Mouse (Mus musculus) R1 (cell line): ENCODE measurements at regions not wholly inside any gene's neighbourhood (a gene's known extent, or its start where the extent isn't known, plus 50 kb on each side); places are given as distances from the start of the nearest gene placed in this dataset.
A peak's percentile ranks its signal among the peaks of the same experiment; 100 is the strongest.

ENCODE experiments used
- DNase-seq: peaks from one replicate; pipeline ENCODE4 v3.0.0-alpha.2; 2018; ENCODE audit warnings: low read depth, low spot score

DNA sequence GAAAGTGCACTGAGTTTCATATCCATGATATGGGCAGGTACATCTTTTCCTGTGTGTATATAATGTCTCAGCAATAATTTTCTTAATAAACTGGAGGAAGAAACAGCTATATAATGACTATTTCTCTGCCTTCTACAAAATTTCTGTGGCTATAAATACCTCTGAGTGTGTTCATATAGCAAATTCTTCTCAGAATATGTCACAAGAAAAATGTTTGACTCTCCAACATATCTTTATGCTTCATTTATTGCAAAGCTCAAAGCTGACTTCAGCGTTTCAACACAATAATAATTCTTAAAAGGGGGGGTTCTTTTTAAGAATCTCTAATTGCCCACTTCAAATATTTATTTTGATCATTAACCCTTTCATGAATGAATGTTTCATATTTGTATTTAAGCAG, 310.0 kb upstream of the Paip1 start:
- DNase-seq: no peak

- no peak for DNase-seq
These were observed 288.0 kb upstream of the Paip1 start for GRCm38 (mm10) chr13:119140436-119140835.

DNA sequence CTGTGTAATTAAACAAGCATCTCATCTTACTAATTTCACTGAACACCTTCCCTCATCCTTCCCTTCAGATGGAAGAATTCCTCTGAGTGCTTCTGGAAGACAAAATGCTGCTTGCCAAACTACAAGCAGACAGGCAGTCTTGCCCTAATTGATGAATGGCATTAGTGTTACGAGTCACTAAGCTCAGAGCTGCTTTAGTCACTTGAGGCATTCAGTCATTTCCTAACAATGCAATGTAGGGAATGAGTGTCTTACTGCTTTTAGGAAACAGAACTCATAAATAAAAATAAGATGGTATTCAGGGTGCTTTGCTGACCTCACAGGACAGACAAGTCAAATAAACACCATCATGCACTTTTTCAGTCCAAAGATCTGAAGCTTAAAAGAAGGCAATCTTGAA, 285.1 kb upstream of the Paip1 start:
- no peak for DNase-seq

DNA sequence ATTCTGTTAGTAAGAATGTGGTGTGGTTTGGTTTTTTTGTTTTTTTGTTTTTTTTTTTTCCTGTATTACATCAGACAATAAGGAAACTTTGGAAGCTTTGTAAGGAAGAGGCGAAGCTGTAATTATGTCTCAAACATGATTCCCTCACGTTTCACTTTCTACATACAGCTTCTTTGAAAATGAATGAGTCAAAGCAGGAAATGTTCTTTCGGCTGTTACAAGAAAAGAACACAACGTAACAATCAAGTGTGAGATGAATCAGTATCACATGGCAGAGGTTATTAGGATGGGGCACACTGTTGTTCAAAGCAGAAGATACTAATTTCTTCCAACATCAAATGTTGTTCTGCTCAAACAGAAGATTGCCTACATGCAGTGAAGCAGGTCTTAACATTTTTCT, 282.7 kb upstream of the Paip1 start:
- no peak for DNase-seq

DNA sequence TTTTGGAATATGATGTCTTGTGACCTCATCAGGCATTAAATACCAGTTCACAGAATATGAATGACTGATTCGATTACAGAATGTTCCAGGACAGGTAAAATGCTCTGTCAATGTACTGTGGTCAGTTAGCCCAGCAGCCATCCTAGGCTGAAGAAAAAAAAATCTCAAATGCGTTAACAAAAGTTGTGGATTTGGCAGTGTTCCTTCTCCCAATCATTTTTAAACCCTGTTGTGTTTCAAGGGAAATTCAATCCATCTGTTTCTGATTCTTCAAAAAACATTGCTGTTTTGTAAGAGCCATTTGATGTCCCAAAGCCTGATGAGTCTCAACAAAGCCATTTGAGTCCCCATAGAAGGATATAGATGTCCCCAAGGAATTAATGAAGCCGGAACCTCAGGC, 280.7 kb upstream of the Paip1 start:
- no peak for DNase-seq

DNA sequence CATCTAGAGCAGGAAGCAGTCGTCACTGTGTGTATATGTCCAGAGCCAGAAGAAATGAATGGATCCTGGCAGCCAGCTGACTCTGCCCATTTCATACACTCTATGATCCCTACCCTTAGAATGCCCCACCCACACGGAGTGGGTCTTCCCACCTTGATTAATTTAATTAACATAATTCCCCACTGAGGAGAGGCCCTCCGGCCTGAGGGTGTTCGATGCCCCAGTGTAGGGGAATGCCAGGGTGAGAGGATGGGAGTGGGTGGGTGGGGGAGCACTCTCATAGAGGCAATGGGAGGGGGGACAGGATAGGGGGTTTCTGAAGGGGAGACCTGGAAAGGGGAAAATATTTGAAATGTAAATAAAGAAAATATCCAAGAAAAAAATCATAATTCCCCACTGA, 279.3 kb upstream of the Paip1 start:
- no peak for DNase-seq

- no peak for DNase-seq
These were observed 277.4 kb upstream of the Paip1 start for GRCm38 (mm10) chr13:119150847-119151548.

GRCm38 (mm10) chr13:119177753-119178152, 250.6 kb upstream of the Paip1 start:
- no peak for DNase-seq

DNA sequence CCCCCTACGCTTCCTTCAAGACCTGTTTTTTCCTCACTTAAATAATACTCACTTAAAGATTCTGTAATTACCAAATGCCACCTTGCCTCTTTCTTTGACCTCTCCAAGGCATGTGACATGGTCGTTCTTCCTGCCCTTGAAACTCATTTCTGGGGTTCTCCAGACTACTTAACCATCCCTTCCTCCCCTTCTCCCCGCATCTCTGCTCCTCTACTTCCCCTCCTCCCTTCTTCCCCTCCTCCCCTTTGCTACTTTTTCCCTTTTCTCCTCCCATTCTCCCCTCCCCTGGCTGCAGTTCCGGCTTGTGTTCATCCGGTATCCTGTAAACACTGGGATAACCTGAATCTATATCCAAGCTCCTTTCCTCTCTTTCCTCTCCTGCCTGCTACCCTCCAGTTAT, 250.2 kb upstream of the Paip1 start:
- no peak for DNase-seq

GRCm38 (mm10) chr13:119179157-119179920, 249.1 kb upstream of the Paip1 start:
- DNase-seq: no peak

- DNase-seq: no peak
These were observed 244.0 kb upstream of the Paip1 start for GRCm38 (mm10) chr13:119184322-119184877.

GRCm38 (mm10) chr13:119185567-119186143, 242.7 kb upstream of the Paip1 start:
- DNase-seq: no peak

GRCm38 (mm10) chr13:119231556-119231955, 196.8 kb upstream of the Paip1 start:
- no peak for DNase-seq

DNA sequence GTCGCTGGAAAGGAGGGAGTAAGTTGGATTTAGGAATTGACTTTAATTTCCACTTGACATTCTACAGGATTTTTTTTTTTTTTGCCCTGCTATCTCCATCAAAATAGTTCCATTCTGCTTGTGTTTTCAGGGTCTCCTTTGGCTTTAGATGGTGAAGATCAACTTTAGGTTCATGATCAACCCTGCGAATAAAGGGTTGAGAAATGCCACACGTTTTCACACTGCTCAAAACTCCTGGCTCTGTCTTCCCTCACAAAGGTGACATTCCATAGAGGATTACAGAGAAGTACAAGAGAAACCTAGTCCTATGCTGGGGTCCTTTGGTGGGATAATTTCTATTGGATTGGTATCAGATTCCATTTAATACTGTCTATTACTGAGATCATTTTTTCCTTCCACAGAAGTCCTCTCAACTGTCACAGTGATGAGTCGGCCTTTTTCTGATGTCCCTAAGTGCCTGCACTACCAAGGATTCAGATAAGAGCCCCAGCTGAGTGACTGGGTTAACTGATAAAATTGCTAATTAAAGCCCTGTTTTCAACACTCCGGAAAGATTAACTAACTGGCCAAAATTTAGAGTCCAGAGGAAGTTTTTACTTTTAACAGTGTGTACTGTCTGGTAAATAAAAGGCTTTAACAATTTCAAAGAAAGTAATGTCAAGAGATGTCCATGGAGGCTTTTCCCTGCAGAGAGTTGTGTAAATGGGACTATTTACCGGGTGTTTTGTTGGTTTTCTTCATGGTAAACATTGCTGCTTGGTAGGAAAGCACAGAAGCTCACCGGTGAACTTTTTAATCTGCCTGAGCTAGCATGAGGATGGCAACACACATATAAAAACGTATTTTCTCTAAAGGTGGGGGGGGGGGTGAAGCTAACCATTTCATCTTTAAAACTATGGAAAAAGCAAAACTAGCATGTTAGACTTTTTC, 196.0 kb upstream of the Paip1 start:
- no peak for DNase-seq

DNA sequence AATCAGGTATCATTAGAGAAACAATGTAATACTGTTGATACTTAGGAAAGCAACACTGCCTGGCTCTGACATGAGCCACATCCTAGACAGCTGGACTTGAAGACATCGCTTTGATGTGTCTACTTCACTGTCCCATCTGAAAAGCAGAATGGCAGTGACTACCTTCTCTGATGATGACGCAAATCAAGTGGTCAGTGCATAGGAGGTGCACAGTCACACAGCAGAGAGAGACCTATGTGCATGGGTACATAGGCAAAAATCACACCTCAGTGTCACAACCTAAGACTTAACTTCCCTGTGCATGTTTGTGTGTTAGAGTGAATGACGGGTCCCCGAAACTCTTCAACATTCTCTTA, 195.4 kb upstream of the Paip1 start:
- DNase-seq: no peak

GRCm38 (mm10) chr13:119233869-119234268, 194.5 kb upstream of the Paip1 start:
- DNase-seq: no peak

GRCm38 (mm10) chr13:119242358-119242757, 186.0 kb upstream of the Paip1 start:
- no peak for DNase-seq

DNA sequence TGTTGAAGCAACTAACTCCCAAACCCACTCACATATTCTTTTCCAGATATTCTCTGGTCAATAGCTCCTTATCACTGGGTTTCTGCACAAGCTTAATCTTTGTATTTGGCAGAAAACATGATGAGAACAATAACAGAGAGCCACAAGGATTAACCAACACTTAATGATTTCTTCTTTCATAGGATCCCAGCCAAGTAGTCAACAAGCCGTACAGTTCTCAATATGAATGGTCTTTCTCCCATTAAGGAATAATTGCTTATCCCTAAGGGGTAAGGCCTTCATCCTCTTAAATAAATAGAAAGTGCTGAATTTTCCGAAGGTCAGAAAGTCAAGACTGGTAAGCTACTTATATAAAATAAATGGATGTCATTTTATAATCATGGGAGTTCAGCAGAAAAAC, 181.3 kb upstream of the Paip1 start:
- DNase-seq: no peak

DNA sequence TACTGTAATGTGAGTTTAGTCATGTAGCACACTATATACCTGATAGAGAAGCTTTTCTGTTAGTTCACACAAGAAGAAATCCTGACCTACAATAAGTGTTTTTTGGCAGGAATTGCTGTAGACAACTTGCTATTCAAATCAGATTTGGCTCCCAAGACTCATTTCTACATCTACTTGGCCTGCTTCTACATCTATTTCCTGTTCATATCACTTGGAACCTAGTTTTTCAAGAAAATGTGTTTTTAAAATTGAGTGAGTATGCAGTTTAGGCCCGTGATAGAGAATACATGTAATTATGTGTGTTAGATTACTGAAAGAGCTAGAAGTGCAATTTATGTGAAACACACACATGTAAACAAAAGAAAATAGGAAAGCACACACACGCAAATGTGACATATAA, 176.4 kb upstream of the Paip1 start:
- no peak for DNase-seq

DNA sequence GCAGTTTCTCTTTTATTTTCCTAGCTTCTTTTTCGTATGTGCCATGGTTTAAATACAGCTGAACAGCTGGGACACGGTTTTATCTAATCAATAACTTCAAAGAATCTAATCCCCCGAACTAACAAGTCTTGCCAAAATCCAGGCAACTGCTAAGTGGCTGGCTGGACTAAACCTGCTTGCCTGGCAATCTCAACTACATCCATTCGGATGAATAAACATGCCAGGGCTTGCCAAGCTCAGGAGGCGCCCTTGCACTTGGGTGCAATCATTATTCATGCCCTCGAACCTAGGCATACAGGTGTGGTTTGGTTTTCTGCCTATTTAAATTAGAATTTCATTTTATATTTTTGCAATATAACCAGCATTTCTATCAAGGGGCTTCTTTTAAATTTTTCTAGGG, 172.1 kb upstream of the Paip1 start:
- no peak for DNase-seq

DNA sequence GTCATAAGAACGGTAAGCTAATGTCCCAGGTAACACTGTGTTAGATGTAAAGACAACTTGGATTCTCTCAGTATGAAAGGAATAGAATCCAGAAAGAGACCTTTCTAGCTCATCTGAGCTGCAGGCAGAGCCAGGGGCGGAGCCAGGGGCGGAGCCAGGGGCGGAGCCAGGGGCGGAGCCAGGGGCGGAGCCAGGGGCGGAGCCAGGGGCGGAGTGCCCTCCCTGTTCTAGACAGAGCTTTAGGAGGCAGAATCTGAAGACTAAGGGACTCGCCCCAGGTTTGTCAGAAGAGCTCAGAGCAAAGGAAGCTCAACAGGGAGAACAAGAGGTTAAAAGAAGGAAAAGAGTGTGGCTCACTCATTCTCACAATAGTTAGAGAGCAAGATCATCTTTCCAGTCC, 169.9 kb upstream of the Paip1 start:
- DNase-seq: peak; percentile 42

GRCm38 (mm10) chr13:119263561-119263960, 164.8 kb upstream of the Paip1 start:
- no peak for DNase-seq
